Mouse (Mus musculus): Measurements from ENCODE around the gene Cecr2. TPM values are rescaled to one million over a fixed set of nuclear protein-coding genes. Genes with fewer than 3 reads are reported as not detected.

Cecr2 gene
- polyA plus RNA-seq, 1 experiment from 2014 or later: 3.9 TPM

DNA sequence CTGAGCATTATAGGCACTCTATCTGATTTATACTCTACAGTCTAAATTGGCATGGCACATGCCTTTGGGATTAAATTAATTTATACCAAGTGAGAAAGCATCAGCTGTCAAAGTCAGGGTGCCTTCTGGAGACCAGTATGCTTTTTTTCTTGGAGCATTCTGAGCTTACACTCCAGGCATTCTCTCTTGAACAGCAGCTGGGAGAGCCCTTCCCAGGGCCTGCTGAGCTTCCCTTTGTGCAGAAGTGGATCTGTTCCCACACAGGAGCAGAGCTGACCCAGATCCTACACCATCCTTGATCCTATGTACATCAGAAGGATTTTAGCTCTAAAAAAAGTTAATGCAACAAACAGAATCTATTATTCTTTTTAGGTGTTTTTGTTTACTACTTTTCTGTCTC, 49.7 kb downstream of the Cecr2 start:
- DNase-seq (ENCODE audit: low spot score): no peak
- H3K4me3 ChIP-seq (ENCODE audit: low read depth, low read length): no peak overlapping the region
- H3K9me3 ChIP-seq (ENCODE audit: low read length): no peaks in the 10 kb centered on the region
- no peak for ATAC-seq
- H3K4me1 ChIP-seq (ENCODE audit: insufficient read depth, low read depth, low read length): no peaks in the 10 kb centered on the region
- H3K27ac ChIP-seq (ENCODE audit: low read length): no peak overlapping the region
- TF ChIP-seq EP300 (IDR thresholded peaks at IDR 0.05) (no peak), CTCF (IDR thresholded peaks at IDR 0.05) (no peak)
- H3K27me3 ChIP-seq (replicated peaks; ENCODE audit: insufficient read depth, low read length): no peaks in the 10 kb centered on the region
- H3K9ac ChIP-seq (replicated peaks; ENCODE audit: low read depth): no peak overlapping the region
- no peak overlapping the region for H3K4me2 ChIP-seq (replicated peaks; ENCODE audit: low read depth, low read length)
- no peaks in the 10 kb centered on the region for H3K36me3 ChIP-seq (ENCODE audit: insufficient read depth, low read length)

DNA sequence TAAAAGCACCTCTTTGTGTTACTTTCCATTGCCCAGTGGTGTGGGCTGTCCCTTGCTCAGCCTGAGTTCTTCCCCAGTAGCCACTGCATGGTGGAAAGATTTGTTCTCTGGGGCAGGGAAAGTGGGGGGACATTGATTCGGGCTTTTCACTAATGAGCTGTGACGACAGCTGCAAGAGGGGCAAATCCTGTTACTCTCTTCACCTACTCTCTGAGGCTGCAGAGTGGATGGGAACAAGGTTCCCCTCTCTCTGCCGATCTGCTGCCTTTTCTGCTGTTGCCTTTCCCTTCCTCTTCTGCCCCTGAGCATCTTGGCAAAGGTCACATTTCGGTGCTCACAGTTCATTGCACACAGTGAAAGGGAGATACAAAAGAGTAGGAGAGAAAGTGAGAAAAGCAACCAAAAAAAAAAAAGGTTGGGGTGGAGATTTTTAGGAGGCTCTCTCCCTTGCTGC, 50.4 kb downstream of the Cecr2 start:
- DNase-seq (ENCODE audit: low spot score) (no peak), ATAC-seq (no peak)
- TF ChIP-seq CTCF (IDR thresholded peaks at IDR 0.05): no peak
- no peak for TF ChIP-seq EP300 (IDR thresholded peaks at IDR 0.05)
- no peak overlapping the region for H3K4me3 ChIP-seq (ENCODE audit: low read depth, low read length)
- H3K4me1 ChIP-seq (ENCODE audit: insufficient read depth, low read depth, low read length): no peaks in the 10 kb centered on the region
- no peak overlapping the region for H3K4me2 ChIP-seq (replicated peaks; ENCODE audit: low read depth, low read length)
- WGBS: 21% methylated on average over 4 of the region's 4 CpGs
- no peaks in the 10 kb centered on the region for H3K36me3 ChIP-seq (ENCODE audit: insufficient read depth, low read length)
- no peaks in the 10 kb centered on the region for H3K27me3 ChIP-seq (replicated peaks; ENCODE audit: insufficient read depth, low read length)
- no peak overlapping the region for H3K9ac ChIP-seq (replicated peaks; ENCODE audit: low read depth)
- no peak overlapping the region for H3K27ac ChIP-seq (ENCODE audit: low read length)
- no peaks in the 10 kb centered on the region for H3K9me3 ChIP-seq (ENCODE audit: low read length)

DNA sequence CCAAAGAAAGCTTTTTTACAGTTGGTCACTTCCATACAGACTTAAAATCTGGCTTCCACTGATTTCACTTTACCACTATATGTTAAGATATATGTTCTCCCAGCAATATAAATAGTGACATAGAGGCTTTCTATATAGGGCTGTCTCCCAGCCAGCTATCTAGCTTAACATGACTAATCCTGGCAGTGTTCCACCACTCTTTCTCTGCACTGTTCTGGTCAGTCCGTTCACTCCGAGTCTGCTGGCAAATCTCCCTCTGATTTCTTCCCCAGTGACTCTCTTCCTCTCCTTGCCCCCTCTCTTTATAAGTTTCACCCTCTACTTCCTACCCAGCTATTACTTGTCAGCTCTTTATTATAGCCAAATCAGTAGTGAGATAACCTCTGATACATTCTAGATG, 59.8 kb downstream of the Cecr2 start:
- WGBS: 33% methylated on average over 2 of the region's 2 CpGs
- Histone ChIP-seq H3K9ac (replicated peaks; ENCODE audit: low read depth) (no peak overlapping the region), H3K27me3 (replicated peaks; ENCODE audit: insufficient read depth, low read length) (no peaks in the 10 kb centered on the region), H3K36me3 (ENCODE audit: insufficient read depth, low read length) (no peaks in the 10 kb centered on the region), H3K4me1 (ENCODE audit: insufficient read depth, low read depth, low read length) (no peaks in the 10 kb centered on the region), H3K27ac (ENCODE audit: low read length) (no peak overlapping the region), H3K4me2 (replicated peaks; ENCODE audit: low read depth, low read length) (no peak overlapping the region), H3K9me3 (ENCODE audit: low read length) (no peaks in the 10 kb centered on the region), H3K4me3 (ENCODE audit: low read depth, low read length) (no peak overlapping the region)
- DNase-seq (ENCODE audit: low spot score) (peak; percentile 17), ATAC-seq (no peak)
- TF ChIP-seq EP300 (IDR thresholded peaks at IDR 0.05) (no peak), CTCF (IDR thresholded peaks at IDR 0.05) (no peak)

DNA sequence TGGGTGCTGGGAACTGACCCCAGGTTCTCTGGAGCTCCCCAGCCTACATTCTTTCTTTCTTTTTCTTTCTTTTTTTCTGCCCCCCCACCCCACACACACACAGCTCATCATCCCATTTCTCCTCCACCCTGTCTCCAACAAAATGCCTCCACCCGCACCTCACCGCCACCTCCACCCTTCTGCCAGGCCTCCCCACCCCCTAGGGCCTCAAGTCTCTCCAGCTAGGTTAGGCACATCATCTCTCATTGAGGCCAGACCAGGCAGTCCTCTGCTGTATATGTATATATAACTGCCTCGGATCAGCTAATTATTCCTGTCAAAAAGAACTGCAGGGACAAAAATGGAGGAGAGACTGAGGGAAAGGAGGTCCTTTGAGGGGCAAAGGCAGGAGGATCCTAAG, 69.8 kb downstream of the Cecr2 start:
- 71% methylated on average over 3 of the region's 3 CpGs for WGBS

DNA sequence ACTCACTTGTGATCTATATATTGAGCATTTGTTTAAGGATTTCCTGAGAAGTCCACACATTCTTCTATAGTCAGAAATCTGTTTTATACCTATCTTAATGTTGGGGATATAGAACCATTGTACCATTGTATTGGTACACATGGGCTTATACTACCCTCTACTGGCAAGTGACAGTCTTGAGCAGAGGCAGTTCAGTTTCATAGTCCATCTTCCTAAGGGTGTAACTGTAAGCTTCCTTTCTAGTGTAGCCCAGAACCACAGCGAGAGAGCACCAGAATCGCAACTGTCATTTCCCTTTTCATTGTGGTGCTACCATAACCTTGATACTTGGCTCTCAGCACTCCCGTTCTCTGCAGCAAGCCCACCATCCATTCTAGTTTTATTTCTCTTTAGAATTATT, 70.4 kb downstream of the Cecr2 start:
- ATAC-seq: peak; percentile 68; the same call in 1 of the 2 replicates
- WGBS: 58% methylated on average over 3 of the region's 3 CpGs
- Histone ChIP-seq H3K4me2 (replicated peaks; ENCODE audit: low read depth, low read length) (no peak overlapping the region), H3K9me3 (ENCODE audit: low read length) (no peaks in the 10 kb centered on the region), H3K4me1 (ENCODE audit: insufficient read depth, low read depth, low read length) (no peaks in the 10 kb centered on the region), H3K4me3 (ENCODE audit: low read depth, low read length) (no peak overlapping the region), H3K27ac (ENCODE audit: low read length) (no peak overlapping the region), H3K9ac (replicated peaks; ENCODE audit: low read depth) (no peak overlapping the region), H3K27me3 (replicated peaks; ENCODE audit: insufficient read depth, low read length) (no peaks in the 10 kb centered on the region), H3K36me3 (ENCODE audit: insufficient read depth, low read length) (no peaks in the 10 kb centered on the region)
- DNase-seq (ENCODE audit: low spot score): peak; percentile 78
- TF ChIP-seq CTCF (IDR thresholded peaks at IDR 0.05) (peak; percentile 92), EP300 (IDR thresholded peaks at IDR 0.05) (no peak)

More for the DNA sequence above, 69.8 kb downstream of the Cecr2 start:
- DNase-seq (ENCODE audit: low spot score) (no peak), ATAC-seq (no peak)
- Histone ChIP-seq H3K4me3 (ENCODE audit: low read depth, low read length) (no peak overlapping the region), H3K27ac (ENCODE audit: low read length) (no peak overlapping the region), H3K27me3 (replicated peaks; ENCODE audit: insufficient read depth, low read length) (no peaks in the 10 kb centered on the region), H3K9ac (replicated peaks; ENCODE audit: low read depth) (no peak overlapping the region), H3K4me2 (replicated peaks; ENCODE audit: low read depth, low read length) (no peak overlapping the region), H3K9me3 (ENCODE audit: low read length) (no peaks in the 10 kb centered on the region), H3K36me3 (ENCODE audit: insufficient read depth, low read length) (no peaks in the 10 kb centered on the region), H3K4me1 (ENCODE audit: insufficient read depth, low read depth, low read length) (no peaks in the 10 kb centered on the region)
- TF ChIP-seq CTCF (IDR thresholded peaks at IDR 0.05) (no peak), EP300 (IDR thresholded peaks at IDR 0.05) (no peak)

DNA sequence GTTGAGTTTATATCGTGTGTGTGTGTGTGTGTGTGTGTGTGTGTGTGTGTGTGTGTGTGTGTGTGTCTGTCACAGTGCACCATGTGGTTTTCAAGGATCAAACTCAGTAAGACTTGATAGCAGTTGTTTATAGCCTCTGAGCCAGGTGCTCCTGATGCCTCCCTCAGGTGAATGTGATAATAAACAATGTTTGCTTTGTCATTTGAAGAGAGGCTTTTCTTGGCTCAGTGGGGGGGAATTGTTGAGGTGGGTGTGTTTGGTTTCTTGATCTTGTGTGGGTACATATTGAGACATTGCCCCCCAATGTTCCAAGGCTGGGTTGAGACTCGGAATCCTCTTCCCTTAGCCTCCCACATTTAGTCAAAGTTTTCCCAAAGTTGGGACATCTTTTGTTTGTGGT, 77.0 kb downstream of the Cecr2 start:
- DNase-seq (ENCODE audit: low spot score): no peak
- no peak overlapping the region for H3K9ac ChIP-seq (replicated peaks; ENCODE audit: low read depth)
- no peaks in the 10 kb centered on the region for H3K27me3 ChIP-seq (replicated peaks; ENCODE audit: insufficient read depth, low read length)
- no peak overlapping the region for H3K27ac ChIP-seq (ENCODE audit: low read length)
- WGBS: 78% methylated on average over 2 of the region's 2 CpGs
- no peaks in the 10 kb centered on the region for H3K4me1 ChIP-seq (ENCODE audit: insufficient read depth, low read depth, low read length)
- no peak for ATAC-seq
- H3K4me2 ChIP-seq (replicated peaks; ENCODE audit: low read depth, low read length): no peak overlapping the region
- no peak overlapping the region for H3K4me3 ChIP-seq (ENCODE audit: low read depth, low read length)
- no peak for TF ChIP-seq CTCF (IDR thresholded peaks at IDR 0.05)
- TF ChIP-seq EP300 (IDR thresholded peaks at IDR 0.05): no peak
- no peaks in the 10 kb centered on the region for H3K36me3 ChIP-seq (ENCODE audit: insufficient read depth, low read length)
- H3K9me3 ChIP-seq (ENCODE audit: low read length): no peaks in the 10 kb centered on the region

DNA sequence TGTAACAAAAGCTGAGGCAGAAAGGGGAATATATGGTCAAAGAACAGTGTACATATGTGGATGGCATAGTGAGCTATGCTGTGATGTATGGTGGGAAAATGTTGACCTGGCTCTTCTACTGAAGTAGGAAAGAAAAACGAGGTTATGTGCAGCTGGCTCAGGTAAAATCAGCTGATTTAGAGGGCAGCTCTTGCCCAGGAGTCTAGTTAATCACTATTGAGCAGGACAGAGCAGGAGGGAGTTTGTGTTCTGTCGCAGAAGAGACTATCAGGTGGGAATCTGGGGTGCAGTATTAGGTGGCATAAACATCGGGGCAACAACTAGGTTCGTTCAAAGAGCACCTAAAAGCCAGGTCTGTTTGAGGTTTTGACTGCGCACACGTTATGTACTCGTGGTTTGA, 78.1 kb downstream of the Cecr2 start:
- H3K36me3 ChIP-seq (ENCODE audit: insufficient read depth, low read length): no peaks in the 10 kb centered on the region
- DNase-seq (ENCODE audit: low spot score) (no peak), ATAC-seq (no peak)
- TF ChIP-seq CTCF (IDR thresholded peaks at IDR 0.05) (no peak), EP300 (IDR thresholded peaks at IDR 0.05) (no peak)
- H3K27ac ChIP-seq (ENCODE audit: low read length): no peak overlapping the region
- H3K9ac ChIP-seq (replicated peaks; ENCODE audit: low read depth): no peak overlapping the region
- 78% methylated on average over 7 of the region's 7 CpGs for WGBS
- no peaks in the 10 kb centered on the region for H3K27me3 ChIP-seq (replicated peaks; ENCODE audit: insufficient read depth, low read length)
- no peaks in the 10 kb centered on the region for H3K9me3 ChIP-seq (ENCODE audit: low read length)
- H3K4me3 ChIP-seq (ENCODE audit: low read depth, low read length): no peak overlapping the region
- no peak overlapping the region for H3K4me2 ChIP-seq (replicated peaks; ENCODE audit: low read depth, low read length)
- H3K4me1 ChIP-seq (ENCODE audit: insufficient read depth, low read depth, low read length): no peaks in the 10 kb centered on the region

Measured in lung, postnatal 0 days (tissue).